Mouse (Mus musculus) ovary, postnatal 14 days (tissue): Measurements from ENCODE around the gene Jmjd7.
A peak's percentile ranks its signal among the peaks of the same experiment; 100 is the strongest.

Source experiments
- DNase-seq: peaks from one replicate; pipeline ENCODE4 v3.0.0; 2022; ENCODE audit warnings: low spot score

Jmjd7 gene

GRCm38 (mm10) chr2:120012924-120013323 is 14.4 kb upstream of the Jmjd7 start:
- DNase-seq, result no peak

GRCm38 (mm10) chr2:120013831-120014486 is 13.3 kb upstream of the Jmjd7 start:
- no peak for DNase-seq

GRCm38 (mm10) chr2:120015882-120016281 is 11.4 kb upstream of the Jmjd7 start:
- DNase-seq, result no peak

GRCm38 (mm10) chr2:120017599-120017998 is 9.7 kb upstream of the Jmjd7 start:
- no peak for DNase-seq

GRCm38 (mm10) chr2:120024337-120024736 is 2.9 kb upstream of the Jmjd7 start:
- DNase-seq, result peak; percentile 27

GRCm38 (mm10) chr2:120027950-120028331 is 658 bp downstream of the Jmjd7 start:
- no peak for DNase-seq

GRCm38 (mm10) chr2:120030380-120030779 is 3.1 kb downstream of the Jmjd7 start:
- no peak for DNase-seq

GRCm38 (mm10) chr2:120032726-120033467 is 5.6 kb downstream of the Jmjd7 start, which contains the start of gene Pla2g4b:
Gene Pla2g4b, plus strand, starts transcription at chr2:120033417.
- DNase-seq, result no peak

GRCm38 (mm10) chr2:120033726-120034125 is 6.4 kb downstream of the Jmjd7 start:
- DNase-seq, result no peak

GRCm38 (mm10) chr2:120037744-120038143 is 10.5 kb downstream of the Jmjd7 start:
- DNase-seq, result no peak

- DNase-seq, result no peak
These were observed 13.7 kb downstream of the Jmjd7 start for GRCm38 (mm10) chr2:120040991-120041390.

GRCm38 (mm10) chr2:120044101-120044603 is 16.9 kb downstream of the Jmjd7 start:
- DNase-seq, result no peak

GRCm38 (mm10) chr2:120044676-120045075 is 17.4 kb downstream of the Jmjd7 start:
- no peak for DNase-seq

- no peak for DNase-seq
These were observed 19.4 kb downstream of the Jmjd7 start for GRCm38 (mm10) chr2:120046486-120047310.

GRCm38 (mm10) chr2:120048173-120048572 is 20.9 kb downstream of the Jmjd7 start:
- DNase-seq, result no peak

- DNase-seq, result peak; percentile 39
These were observed 22.5 kb downstream of the Jmjd7 start for GRCm38 (mm10) chr2:120049632-120050274.

- no peak for DNase-seq
These were observed 24.1 kb downstream of the Jmjd7 start for GRCm38 (mm10) chr2:120051405-120051804.

GRCm38 (mm10) chr2:120054771-120055552 is 27.7 kb downstream of the Jmjd7 start:
- DNase-seq, result no peak

GRCm38 (mm10) chr2:120055923-120056322 is 28.6 kb downstream of the Jmjd7 start:
- no peak for DNase-seq

- no peak for DNase-seq
These were observed 31.5 kb downstream of the Jmjd7 start for GRCm38 (mm10) chr2:120058818-120059217.

GRCm38 (mm10) chr2:120059466-120059865 is 32.2 kb downstream of the Jmjd7 start:
- no peak for DNase-seq
